Mouse (Mus musculus): ENCODE results near the gene Rere. TPM values are rescaled to one million over a fixed set of nuclear protein-coding genes. Genes with fewer than 3 reads are reported as not detected.
"Not testable (repeated sequence)": the region's sequence is repeated elsewhere in the genome, so short reads cannot be mapped to it uniquely, and the experiment has no call there.

Rere gene
- polyA plus RNA-seq, 1 experiment from 2014 or later = 23.7 TPM

DNA sequence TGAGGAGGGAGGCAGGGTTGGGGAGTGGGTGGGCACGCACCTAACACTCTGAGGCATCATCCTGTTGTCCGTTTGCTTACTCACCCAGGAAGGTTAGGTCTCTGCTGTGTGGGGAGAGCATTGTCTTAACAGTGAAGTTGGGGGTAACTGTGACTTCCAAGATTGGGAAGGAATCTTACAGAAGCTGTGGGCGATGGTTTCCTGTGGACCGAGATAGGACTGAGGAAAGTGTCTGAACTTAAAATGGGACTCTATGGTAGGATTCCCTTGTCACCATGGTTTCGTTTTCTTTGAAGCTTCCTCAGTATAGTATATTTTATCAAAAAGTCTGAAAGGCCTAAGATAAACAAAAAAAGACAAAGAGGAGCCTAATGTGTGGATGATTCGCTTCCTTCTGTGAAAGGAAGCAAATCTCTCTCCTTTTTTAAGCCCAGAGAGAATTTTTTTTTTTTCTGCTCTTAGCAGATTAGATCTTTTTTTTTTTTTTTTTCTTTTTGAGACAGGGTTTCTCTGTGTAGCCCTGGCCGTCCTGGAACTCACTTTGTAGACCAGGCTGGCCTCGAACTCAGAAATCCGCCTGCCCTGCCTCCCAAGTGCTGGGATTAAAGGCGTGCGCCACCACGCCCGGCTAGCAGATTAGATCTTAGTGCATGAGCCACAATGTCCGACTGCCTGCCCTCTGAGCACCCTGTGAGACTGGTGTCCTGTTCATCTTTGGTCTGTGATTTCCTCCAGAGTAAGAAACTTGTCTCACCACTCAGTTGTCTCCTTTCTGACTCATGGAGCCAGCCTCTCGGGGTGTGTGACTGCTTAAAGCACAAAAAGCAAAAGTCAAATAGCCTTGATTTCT lies 271.5 kb downstream of the Rere start:
- ATAC-seq (ENCODE audit: insufficient read depth, low FRiP score, low read depth) = no peak
- Histone ChIP-seq H3K27ac (no peak overlapping the region), H3K4me2 (no peak overlapping the region), H3K9ac (no peak overlapping the region), H3K4me3 (replicated peaks) (no peak overlapping the region), H3K9me3 (no peaks in the 10 kb centered on the region), H3K4me1 (peaks cover 20% of the 10 kb centered on the region), H3K36me3 (0 out of 2 replicates have a peak, but pooled peaks cover 7% of the 10 kb centered on the region), H3K27me3 (replicated peaks) (no peaks in the 10 kb centered on the region)
- WGBS = 70% methylated on average over 15 of the region's 15 CpGs

DNA sequence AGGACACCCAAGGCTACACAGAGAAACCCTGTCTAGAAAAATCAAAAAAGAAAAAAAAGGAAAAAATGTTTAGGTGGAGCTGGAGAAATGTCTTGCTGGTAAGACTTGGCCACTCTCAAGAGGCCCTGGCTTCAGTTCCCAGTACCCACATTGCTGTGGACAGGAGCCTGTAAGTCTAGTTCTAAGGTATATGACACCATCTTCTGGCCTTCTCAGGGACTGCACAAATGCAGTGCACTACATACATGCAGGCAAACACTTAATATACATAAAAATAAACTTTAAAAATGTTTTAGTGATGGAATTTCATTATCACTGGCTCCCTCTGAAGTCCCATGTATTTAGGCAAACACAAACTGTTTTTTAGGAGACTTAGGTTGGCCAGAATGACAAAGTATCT lies 274.3 kb downstream of the Rere start:
- peak overlapping the region; percentile 72 for H3K27ac ChIP-seq

DNA sequence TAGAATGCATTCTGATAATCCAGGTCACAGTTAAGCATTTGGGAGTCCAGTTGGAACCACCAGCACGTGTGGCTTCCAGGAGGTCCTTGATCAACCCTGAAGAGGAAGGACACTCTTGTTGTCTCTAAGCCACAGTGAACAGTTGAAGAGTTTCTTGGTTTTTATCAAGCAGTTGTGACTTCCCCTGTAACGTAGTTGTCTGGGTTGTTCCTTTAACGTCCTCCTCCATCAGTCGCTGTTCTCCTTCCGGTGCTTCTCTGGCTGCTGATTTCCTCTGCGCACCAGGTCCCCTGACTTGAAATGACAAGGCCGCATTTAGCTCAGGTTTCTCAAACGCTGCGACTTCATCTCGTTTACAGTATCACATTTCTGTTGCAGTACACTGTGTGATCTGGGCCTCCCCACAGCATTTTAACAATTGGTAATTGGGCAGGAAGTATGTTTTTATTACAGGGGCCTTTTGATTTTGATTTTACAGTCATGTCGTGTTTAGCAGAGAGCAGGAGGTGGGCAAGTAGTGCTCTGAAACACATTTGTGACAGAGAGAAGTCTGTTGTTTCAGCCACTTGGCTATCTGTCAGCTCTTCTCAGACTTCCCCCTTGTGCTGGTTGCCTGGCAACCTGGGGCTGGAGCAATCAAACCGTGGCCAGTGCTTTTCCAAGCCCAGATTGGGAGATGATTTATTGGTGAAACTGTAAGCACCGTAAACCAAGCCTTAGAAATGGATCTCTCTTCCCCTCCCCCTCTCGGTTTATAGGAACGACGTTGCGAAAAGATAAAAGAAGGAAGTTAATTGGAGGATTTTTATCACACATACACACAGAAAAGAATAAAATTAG lies 275.2 kb downstream of the Rere start:
- no peaks in the 10 kb centered on the region for H3K9me3 ChIP-seq
- no peak overlapping the region for H3K4me3 ChIP-seq (replicated peaks)
- peaks cover 13% of the 10 kb centered on the region for H3K4me1 ChIP-seq
- H3K9ac ChIP-seq = no peak overlapping the region
- H3K27me3 ChIP-seq (replicated peaks) = no peaks in the 10 kb centered on the region
- peak overlapping the region; percentile 6; the same call in 1 of the 2 replicates for H3K4me2 ChIP-seq
- peak overlapping the region; percentile 72 for H3K27ac ChIP-seq
- H3K36me3 ChIP-seq = no peaks in the 10 kb centered on the region
- ATAC-seq (ENCODE audit: insufficient read depth, low FRiP score, low read depth) = peak; percentile 59; the same call in 1 of the 2 replicates
- 14% methylated on average over 17 of the region's 17 CpGs for WGBS

More for the DNA sequence above, 274.3 kb downstream of the Rere start:
- no peaks in the 10 kb centered on the region for H3K27me3 ChIP-seq (replicated peaks)
- no peaks in the 10 kb centered on the region for H3K9me3 ChIP-seq
- ATAC-seq (ENCODE audit: insufficient read depth, low FRiP score, low read depth) = no peak
- H3K9ac ChIP-seq = no peak overlapping the region
- H3K4me3 ChIP-seq (replicated peaks) = no peak overlapping the region
- no peaks in the 10 kb centered on the region for H3K36me3 ChIP-seq
- H3K4me2 ChIP-seq = no peak overlapping the region
- peaks cover 18% of the 10 kb centered on the region for H3K4me1 ChIP-seq

DNA sequence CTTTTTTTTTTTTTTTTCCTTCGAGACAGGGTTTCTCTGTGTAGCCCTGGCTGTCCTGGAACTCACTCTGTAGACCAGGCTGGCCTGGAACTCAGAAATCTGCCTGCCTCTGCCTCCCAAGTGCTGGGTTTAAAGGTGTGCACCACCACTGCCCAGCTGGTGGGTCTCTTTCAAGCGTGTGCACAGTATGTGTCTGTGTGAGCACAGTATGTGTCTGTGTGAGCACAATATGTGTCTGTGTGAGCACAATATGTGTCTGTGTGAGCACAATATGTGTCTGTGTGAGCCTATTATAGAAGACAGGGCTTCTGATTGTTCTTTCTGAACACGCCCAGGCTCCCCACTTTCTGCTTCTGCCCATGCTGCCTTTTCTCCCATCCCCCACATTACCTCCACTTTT lies 275.8 kb downstream of the Rere start:
- H3K4me3 ChIP-seq (replicated peaks); H3K4me2 ChIP-seq; H3K27me3 ChIP-seq (replicated peaks); H3K36me3 ChIP-seq; H3K9ac ChIP-seq; ATAC-seq (ENCODE audit: insufficient read depth, low FRiP score, low read depth); H3K9me3 ChIP-seq: not testable (repeated sequence)
- H3K4me1 ChIP-seq = peaks cover 13% of the 10 kb centered on the region
- 58% methylated on average over 3 of the region's 3 CpGs for WGBS
- H3K27ac ChIP-seq = 0 out of 2 replicates have a peak overlapping the region, but pooled peaks have one; percentile 26

DNA sequence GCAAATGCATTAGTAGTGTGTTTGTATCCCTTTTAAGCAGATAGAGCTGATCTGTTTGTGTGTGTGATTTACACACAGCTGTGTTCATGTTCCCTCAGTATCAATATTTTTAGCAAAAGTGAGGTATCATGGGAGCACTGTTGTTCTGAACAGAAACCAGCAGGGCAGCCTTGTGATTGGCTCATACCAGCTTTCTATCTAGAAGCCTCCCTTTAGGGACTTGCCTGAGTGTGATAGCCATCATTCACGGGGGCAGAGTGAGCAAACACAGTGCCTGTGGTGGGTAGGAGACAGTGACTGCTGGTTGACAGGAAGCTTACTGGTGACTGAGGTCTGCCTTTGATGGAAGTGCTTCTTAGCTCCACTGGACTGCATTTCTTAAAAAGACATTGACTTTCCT lies 276.5 kb downstream of the Rere start:
- H3K9me3 ChIP-seq = no peaks in the 10 kb centered on the region
- no peak for ATAC-seq (ENCODE audit: insufficient read depth, low FRiP score, low read depth)
- H3K9ac ChIP-seq = no peak overlapping the region
- WGBS = 29% methylated on average over 1 of the region's 1 CpGs
- H3K4me2 ChIP-seq = no peak overlapping the region
- H3K4me3 ChIP-seq (replicated peaks) = no peak overlapping the region
- H3K27ac ChIP-seq = no peak overlapping the region
- H3K36me3 ChIP-seq = no peaks in the 10 kb centered on the region
- peaks cover 10% of the 10 kb centered on the region for H3K4me1 ChIP-seq
- no peaks in the 10 kb centered on the region for H3K27me3 ChIP-seq (replicated peaks)

DNA sequence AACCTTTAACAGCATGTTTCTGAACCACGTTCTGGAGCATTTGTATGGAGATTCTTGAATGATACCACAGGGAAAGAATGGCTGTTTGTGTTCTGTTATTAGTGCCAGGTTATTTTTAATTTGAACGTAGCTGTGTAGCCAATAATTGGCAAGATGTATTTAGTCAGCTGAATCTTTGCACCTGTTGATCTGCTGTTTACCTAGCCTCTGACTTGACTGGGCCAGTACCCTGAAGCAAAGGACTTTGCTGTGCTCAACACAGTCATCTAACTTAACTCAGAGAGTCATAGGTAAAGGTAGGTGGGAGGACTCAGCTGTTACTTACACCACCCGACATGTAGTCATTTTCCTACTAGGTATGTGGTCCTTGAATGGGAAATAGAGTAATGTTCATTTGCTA lies 278.1 kb downstream of the Rere start:
- WGBS = 63% methylated on average over 3 of the region's 3 CpGs

DNA sequence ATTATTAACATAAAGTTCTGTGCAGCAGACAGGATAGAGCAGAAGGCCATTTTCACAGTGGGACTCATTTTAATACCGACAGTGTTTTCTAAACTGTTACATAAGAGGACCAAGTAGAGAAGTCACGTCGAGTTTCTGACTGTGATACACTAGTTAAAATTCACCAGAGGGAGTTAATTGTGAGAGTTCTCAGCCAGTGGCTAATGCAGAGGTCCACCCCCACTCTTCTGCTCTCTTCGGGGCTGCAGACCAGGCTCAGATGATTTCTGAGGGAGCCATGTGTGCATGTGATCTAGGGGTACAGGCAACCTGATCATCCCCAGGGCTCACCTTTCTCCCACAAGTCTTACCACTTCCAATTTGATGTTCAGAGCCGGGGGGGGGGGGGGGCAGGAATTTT lies 281.8 kb downstream of the Rere start:
- H3K27ac ChIP-seq = no peak overlapping the region
- WGBS = 54% methylated on average over 5 of the region's 5 CpGs

More for the DNA sequence above, 278.1 kb downstream of the Rere start:
- no peak overlapping the region for H3K27ac ChIP-seq
- ATAC-seq (ENCODE audit: insufficient read depth, low FRiP score, low read depth) = no peak
- no peak overlapping the region for H3K4me2 ChIP-seq
- no peaks in the 10 kb centered on the region for H3K36me3 ChIP-seq
- no peak overlapping the region for H3K9ac ChIP-seq
- H3K27me3 ChIP-seq (replicated peaks) = no peaks in the 10 kb centered on the region
- H3K4me3 ChIP-seq (replicated peaks) = no peak overlapping the region
- H3K4me1 ChIP-seq = peaks cover 15% of the 10 kb centered on the region
- no peaks in the 10 kb centered on the region for H3K9me3 ChIP-seq

DNA sequence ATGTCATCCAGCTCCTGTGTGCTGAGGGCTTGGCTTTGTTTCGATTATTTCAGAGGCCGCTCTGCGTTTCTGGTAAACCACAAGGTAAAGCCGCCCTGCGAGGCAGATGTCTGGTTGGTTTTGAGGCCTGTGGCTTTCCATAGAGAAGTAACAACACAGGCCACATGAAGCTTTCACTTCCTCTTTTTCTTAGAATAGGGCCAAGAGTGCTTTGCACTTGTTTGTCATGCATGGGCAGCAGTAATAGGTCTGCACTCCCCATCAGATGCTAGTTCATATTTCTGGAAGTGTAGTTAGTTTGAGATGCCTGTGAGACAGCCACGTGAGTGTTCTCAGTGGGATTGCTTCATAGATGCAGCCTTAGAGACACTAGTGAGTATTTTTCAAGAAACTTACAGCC lies 284.7 kb downstream of the Rere start:
- no peak overlapping the region for H3K4me2 ChIP-seq
- no peak overlapping the region for H3K27ac ChIP-seq
- H3K4me1 ChIP-seq = peaks cover 28% of the 10 kb centered on the region

More for the DNA sequence above, 281.8 kb downstream of the Rere start:
- Histone ChIP-seq H3K9ac (no peak overlapping the region), H3K36me3 (no peaks in the 10 kb centered on the region), H3K27me3 (replicated peaks) (no peaks in the 10 kb centered on the region), H3K4me2 (no peak overlapping the region), H3K4me1 (peaks cover 12% of the 10 kb centered on the region), H3K4me3 (replicated peaks) (no peak overlapping the region), H3K9me3 (no peaks in the 10 kb centered on the region)
- no peak for ATAC-seq (ENCODE audit: insufficient read depth, low FRiP score, low read depth)

DNA sequence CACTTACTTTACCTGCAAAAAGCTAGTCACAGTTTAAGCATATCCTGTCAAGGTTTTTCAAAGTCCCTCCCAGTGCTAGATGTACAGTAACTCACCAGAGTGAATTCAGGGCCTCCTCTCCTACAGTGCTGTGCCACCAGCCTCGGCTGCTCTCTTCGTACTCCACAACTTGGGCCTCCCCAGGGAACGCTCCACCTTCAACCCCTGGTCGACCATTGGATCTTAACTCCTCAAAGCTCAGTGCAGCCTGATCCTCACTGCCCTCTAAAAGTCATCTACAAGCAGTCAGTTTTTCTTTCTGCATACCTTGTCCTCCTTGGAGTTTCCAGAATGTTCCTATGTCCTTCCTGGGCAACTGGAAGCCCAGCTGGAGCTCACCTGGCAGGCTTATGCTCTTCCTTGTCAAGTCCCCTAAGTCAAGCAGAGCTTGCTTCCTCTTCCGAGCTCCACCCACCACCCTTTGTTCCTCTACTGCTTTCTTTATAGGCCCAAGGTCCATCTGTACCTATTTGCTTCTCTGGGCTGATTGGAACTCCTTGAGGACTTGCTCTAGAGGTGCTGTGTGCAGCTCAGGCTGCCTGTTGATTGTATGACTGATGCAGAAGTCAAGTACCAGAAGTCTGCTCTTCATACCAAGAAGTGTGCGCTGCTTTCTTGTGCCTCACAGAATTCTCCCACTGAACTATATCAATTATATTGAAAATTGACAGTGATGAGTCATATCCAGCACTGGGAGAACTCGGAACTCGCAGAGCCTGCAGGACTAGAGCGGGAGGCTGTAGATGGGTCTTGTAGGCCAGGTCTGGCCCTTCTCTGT lies 287.1 kb downstream of the Rere start:
- peak overlapping the region; percentile 84 for H3K4me3 ChIP-seq (replicated peaks)
- H3K9me3 ChIP-seq = no peaks in the 10 kb centered on the region
- H3K27me3 ChIP-seq (replicated peaks) = no peaks in the 10 kb centered on the region
- no peaks in the 10 kb centered on the region for H3K36me3 ChIP-seq
- H3K27ac ChIP-seq = peak overlapping the region; percentile 96
- H3K9ac ChIP-seq = peak overlapping the region; percentile 95
- H3K4me2 ChIP-seq = peak overlapping the region; percentile 83
- WGBS = 27% methylated on average over 9 of the region's 9 CpGs
- H3K4me1 ChIP-seq = peaks cover 42% of the 10 kb centered on the region
- ATAC-seq (ENCODE audit: insufficient read depth, low FRiP score, low read depth) = peak; percentile 37; the same call in 1 of the 2 replicates

More for the DNA sequence above, 284.7 kb downstream of the Rere start:
- no peaks in the 10 kb centered on the region for H3K36me3 ChIP-seq
- H3K27me3 ChIP-seq (replicated peaks) = no peaks in the 10 kb centered on the region
- no peak overlapping the region for H3K9ac ChIP-seq
- 73% methylated on average over 6 of the region's 6 CpGs for WGBS
- H3K4me3 ChIP-seq (replicated peaks) = no peak overlapping the region
- H3K9me3 ChIP-seq = no peaks in the 10 kb centered on the region
- ATAC-seq (ENCODE audit: insufficient read depth, low FRiP score, low read depth) = no peak

DNA sequence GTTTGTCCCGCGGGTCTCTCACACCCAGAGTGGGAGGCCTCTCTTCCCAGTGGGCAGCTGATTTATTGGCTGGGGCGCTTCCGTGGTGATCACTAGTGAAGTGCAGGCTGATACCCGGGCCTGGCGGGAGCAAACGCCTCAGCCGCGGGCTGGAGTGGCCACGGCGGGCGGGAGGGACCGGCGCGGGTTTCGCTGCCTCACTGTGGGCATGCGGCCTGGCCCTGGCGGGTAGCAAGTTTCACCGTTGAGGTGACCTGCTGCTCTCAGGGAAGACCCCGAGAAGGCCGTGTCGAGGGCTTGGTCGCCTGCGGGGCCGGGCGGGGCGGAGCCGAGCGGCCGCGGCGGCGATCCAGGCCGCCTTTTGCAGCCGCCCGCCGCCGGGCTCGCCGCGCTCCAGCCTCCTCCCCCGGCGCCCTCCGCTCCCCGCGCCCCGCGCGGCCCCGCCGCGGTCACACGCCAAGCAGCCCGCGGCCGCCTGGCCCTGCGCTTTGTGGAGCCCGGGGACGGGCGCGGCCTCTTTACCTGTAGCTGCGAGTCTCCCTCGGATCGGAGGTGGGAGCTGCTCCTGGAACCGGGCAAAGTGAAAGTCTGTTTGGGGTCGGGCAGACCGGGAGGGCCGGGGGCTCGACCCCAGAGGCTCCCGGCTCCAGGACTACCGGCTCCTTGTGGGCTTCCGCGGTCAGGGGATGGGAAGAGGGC lies 287.8 kb downstream of the Rere start:
- under 1% methylated on average over 65 of the region's 73 CpGs for WGBS
- peak; percentile 84 for ATAC-seq (ENCODE audit: insufficient read depth, low FRiP score, low read depth)
- no peaks in the 10 kb centered on the region for H3K36me3 ChIP-seq
- peak overlapping the region; percentile 95 for H3K9ac ChIP-seq
- peaks cover 37% of the 10 kb centered on the region for H3K4me1 ChIP-seq
- H3K27me3 ChIP-seq (replicated peaks) = no peaks in the 10 kb centered on the region
- peak overlapping the region; percentile 96 for H3K27ac ChIP-seq
- no peaks in the 10 kb centered on the region for H3K9me3 ChIP-seq
- peak overlapping the region; percentile 83 for H3K4me2 ChIP-seq
- peak overlapping the region; percentile 84 for H3K4me3 ChIP-seq (replicated peaks)

Measured in stomach, embryonic 15.5 days (tissue).